Mouse (Mus musculus): ENCODE measurements at regions not wholly inside any gene's neighbourhood (a gene's known extent, or its start where the extent isn't known, plus 50 kb on each side); places are given as distances from the start of the nearest gene placed in this dataset.
A peak's percentile ranks its signal among the peaks of the same experiment; 100 is the strongest.

DNA sequence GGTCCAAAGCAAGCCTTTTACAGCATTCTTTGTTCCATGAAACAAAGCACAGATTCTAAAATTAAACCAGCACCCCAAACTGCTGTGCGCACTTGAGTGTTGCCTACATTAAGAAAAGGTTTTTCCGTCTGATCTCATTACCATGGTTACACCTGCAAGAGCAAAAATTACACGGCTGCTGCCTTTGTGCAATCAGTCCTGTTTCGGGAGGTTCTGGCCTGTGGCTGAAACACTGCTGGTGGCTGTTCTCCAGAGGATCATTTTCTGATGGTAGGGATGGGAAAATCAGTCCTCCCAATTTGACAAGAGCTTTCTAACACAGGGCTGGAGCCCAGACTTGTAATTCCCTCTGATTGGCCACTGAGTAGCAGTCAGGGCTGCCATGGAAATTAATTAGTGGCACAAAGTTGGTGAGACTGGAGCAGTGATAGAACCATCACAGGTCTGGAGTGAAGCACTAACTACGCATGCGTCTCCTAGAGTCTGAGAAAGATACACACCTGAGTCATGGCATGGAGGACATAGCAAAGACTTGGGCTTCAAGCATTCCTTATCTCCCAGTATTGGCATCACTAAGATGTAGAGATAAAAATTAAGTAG, 114.8 kb upstream of the Fam49a start:
- DNase-seq, result no peak

DNA sequence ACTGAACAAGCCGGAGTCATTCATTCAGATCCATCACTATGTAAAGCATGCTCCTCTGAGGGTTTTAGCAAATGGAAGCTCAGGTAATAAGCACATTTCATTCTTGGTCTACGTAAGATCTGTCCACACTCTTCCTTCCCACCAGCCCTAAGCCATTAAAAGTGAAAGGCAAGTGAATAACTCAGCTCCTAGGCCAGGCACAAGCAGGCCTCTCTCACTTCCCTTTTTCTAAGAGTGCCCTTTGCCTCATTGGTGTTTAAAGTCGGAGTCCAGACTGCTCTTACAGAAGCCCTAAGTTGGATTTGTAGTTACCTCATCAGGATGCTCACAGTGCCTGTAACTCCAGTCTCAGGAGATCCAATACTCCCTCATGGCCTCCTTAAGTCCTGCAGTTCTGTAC, 114.1 kb upstream of the Fam49a start:
- DNase-seq, result no peak

DNA sequence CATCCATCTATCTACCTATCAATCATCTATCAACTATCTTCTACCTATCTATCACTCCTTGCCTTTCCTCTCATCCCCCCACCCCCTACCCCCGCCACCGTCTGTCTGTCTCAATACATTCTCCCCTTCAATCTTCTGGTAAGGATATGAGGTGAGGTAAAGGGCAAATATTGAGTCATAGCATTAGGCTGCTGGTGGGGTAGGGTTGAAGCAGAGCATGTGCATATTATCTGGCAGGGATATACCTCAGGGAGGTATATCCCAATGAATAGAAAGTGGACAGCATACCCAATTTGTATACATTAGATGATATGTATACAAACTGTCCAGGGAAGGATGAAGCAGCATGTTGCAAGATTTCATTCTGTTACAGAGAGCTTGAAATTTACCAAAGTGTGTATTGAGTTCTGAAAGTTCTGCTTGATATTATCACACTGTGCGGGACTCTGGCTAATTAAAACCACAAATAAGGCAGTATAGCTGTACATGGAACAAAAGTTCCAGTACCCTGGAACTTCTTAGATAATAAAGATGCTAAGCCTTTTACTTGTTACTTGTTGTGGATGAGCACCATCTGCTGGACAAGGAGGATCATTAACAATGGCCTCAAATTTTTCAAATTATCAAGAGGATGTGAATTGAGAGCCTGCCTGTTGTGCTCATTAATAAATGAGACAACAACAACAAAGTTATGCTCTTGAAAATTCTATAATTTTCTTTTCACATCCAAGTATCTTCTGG, 113.1 kb upstream of the Fam49a start:
- DNase-seq, result peak in 1 of 2 experiments; percentile 5

DNA sequence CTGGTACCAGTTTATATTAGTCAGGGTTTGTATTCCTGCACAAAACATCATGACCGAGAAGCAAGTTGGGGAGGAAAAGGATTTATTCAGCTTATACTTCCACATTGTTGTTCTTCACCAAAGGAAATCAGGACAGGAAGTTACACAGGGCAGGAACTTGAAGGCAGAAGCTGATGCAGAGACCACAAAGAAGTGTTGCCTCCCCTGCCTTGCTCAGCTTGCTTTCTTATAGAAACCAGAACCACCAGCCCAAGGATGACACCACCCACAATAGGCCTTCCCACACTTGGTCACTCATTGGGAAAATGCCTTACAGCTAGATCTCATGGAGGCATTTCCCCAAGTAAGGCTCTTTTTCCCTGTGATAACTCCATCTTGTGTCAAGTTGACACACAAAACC, 97.5 kb upstream of the Fam49a start:
- no peak for DNase-seq

DNA sequence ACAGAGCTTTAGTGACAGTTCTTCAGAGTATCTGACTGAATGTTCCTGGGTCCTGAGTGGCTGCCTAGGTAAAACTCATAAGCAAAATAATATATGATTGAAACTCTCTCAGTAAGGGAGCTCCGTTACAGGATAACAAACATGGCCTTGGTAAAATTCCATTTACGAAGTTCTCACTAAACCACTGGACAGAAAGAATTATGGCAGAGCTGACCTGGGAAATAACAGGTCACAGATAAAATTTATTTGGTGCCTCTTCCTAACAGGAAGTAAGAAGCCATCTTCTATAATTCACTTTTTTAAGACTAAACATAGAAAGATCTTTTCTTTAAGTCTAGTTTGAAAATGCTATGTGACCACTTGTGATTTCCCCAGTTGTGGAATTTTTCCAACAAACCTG, 91.4 kb upstream of the Fam49a start:
- peak in 1 of 2 experiments; percentile 21 for DNase-seq

DNA sequence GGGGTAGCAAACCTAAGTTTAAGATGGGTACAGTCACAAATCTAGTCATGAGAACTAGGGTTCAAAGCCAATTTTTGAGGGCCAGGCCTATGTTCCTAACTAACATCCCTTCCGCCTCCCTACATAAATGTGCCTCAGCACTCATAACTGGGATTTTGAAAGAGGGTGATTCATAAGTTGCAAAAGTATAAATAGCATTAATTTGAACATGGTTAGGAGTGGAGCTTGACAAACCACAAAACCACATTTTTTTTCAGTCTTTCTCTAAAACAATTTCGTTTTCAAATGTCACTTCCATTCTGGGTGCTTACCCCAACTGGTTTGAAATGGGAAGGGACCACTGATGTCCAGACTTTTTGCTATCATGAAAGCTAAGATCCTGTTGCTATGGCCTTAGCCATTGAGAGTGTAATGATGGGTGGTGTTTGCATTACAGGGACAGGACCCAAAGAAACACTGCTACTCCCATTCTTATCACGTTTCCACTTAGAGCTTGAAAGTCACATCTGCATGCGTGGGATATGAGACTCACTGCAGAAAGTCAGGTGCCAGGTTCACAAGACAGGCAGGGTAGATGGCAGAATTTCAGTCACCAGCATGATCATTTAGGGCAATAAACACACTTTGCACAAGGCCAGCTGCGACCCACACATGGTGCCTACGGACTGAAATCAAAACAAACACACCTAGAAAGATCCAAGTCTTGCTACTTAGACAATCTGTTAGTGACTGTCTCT, 89.7 kb upstream of the Fam49a start:
- no peak for DNase-seq

DNA sequence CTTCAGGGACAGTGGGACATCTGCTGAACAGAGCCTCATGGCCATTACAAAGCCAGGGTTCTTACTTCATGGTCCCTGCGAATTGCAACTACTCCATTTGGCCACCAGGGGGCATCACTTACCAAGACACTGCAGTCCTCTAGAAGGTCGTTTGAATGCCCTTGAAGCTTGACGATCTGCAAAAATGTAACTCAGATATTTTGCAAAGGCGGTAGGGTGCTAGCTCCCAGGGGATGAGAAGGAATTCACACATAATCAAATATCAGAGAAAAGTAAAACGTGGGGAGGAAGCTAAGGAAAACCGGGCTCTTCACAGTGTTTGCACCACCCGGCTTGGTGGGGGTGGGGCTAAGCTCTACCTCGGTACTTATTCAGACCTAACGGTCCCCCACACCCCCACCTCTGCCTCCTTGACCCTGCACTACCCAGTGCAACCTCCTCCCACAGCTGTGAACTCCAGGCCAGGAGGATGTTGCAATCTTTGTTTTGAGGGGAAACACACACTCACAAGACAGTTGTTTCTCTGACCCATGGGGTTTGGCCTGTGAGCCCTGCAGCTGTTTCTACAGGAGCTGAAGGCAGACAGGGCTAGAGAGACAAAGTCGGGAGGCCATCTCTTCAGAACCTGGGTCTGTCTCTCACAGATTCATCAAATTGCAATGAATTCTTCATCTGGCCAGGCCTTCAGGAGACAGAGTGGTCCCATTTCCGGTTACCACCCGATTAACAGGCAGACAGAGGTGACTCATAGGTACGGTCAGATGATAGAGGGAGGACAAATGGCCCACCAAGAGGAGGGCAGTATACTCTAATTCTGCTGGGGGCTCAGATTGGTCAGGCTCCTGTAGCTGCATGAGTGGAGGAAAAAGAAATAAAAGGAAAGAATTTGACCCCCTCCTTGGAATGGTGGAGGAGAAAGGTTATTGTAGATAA, 85.3 kb upstream of the Fam49a start:
- DNase-seq, result peak; percentile 74 to 83

DNA sequence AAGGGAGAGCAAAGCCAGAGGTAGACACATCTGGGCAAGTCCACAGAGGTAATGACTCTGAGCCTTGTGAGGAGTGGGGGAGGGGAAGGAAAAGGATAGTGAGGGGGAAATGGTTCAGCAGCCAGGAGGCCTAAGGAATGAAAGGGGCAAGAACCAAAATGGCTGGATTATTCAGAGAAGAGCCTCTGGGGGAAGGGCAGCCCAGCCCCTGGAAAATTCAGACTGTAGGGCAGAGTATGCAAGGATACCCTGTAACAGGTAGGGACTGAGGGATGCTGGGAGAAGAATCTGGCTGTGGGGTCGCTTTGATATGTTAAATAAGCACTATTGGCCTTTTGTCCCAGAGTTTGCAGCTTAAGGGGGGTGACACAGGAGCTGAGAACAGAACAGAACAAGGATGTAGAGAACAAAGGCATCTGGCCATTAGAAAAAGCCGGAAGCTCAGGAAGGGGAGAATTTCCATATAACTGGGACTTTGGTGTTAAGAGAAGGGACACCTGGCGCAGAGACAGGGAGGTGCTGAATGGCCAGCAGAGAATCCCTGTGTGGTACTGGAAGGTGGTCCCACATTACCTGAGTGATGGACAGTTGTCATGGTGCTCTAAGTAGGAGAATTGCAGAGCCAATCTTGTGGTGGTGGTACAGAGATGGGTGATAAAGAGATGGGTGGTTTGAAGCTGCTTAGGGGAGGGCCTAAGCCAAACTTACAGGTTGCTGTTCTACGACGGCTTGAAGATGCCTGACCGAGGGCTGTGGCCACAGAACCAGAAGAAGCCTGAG, 84.5 kb upstream of the Fam49a start:
- no peak for DNase-seq

DNA sequence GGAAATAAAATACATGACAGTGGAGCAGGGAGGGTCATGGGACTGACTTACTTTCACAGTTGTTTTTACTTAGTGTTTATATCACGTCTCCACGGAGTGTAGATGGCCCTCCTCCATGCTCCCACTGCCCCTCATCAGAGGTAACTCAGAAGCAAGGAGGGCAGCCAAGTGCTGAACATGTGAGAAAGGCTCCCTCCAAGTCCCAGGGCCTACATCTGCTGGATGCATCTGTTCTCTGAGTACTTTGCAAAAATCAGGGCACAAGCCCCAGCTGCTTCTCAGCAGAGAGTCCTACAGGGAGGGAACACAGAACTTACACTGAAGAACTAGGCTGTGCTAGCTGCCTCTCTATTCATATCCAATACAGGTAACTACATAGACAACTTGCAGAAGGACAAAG, 83.5 kb upstream of the Fam49a start:
- no peak for DNase-seq

DNA sequence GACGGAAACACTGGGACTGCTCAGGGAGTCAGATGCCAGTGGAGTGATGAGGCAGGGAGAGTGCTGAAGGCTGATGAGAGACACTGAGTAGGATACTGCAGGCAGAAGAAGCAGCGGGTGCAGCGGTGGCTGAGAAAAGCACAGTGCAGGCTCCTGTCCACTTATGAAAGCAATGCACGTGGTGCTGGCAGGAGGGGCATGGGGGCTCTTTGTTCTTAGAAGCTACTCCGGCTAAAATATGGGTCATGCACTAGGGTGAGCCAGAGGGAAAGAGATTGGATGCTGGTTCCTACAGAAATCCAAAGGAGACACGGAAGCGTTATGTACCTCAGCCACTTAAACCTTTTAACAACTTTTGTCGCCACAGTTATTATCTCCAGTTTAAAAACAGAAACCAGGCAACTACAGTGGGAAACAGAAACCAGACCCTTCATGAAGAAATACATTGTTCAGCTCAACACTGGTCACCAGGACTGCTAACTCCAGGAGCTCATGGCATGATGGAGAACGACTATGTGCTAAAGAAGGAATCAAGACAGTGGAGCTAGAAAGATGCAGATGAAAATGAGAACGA, 82.6 kb upstream of the Fam49a start:
- DNase-seq, result peak in 1 of 2 experiments; percentile 31

DNA sequence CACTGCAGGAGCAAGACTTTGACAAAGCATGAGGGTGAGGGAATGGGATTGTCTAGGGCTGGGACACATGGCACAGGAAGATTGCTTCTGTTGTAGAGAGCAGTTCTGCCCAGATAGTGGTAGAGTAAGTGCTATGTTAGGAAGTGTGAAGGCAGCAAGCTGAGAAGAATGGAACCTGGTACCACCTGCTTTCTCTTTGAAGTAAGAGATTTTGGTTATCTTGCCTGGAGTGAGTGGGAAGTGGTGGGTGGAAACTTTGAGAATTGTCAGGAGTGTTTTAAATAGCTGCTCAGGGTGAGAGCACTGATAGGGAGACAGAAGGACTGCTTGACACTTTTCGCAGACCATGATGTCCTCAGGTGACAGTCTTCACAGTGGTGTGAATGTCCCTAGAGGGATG, 81.0 kb upstream of the Fam49a start:
- DNase-seq, result no peak

DNA sequence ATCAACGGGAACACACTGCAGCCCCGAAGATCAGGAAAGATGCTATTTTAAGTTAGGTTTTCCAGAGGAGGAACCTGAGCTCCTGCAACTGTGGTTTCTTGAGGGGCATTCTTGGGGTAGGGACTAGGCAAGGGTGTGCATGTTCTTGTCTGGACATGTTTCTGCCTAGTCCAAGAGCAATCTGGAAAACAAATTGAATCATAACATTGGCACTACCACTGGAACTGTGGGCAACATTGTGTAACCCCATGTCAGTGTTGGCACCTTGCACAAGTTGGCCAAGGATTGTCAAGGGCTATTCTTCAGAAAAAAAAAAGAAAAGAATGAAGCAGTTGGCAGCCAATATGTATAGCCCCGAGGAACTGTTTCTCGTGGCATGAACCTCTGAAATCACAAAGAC, 80.3 kb upstream of the Fam49a start:
- no peak for DNase-seq

DNA sequence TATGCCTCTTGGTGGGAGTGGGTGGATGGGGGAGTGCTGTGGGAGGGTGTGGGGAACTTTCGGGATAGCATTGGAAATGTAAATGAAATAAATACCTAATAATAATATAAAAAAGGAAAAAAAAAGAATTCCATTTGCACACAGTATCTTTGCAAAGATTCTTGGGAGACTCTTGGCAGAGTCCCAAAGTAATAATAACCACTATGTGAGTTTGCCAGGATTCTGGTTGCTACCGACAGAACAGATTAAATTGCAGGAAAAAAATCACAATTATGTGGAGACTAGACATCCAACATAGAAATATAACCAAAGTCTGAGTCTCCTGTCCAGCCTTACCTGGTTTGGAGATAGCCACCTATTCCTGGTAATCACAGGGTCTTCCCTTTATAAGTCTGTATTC, 75.6 kb upstream of the Fam49a start:
- no peak for DNase-seq

DNA sequence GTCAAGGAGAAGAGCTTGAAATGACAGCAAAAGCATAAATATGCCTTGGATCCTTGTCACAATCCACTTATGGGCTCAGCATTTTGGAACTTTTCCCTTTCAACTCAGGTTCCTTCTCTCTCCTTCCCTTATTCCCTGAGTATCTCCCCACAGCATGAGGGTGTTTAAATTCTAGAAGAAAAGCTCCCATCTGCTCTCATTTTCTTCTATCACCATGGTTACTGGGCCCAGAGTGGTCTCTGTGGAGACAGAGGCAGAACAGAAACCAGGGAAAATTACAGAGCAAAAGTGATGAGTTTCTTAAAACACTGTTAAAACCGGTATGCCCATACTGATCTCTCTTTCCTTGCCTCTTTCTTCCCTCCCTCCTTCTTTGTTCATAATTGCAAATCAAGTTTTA, 66.9 kb upstream of the Fam49a start:
- DNase-seq, result no peak

DNA sequence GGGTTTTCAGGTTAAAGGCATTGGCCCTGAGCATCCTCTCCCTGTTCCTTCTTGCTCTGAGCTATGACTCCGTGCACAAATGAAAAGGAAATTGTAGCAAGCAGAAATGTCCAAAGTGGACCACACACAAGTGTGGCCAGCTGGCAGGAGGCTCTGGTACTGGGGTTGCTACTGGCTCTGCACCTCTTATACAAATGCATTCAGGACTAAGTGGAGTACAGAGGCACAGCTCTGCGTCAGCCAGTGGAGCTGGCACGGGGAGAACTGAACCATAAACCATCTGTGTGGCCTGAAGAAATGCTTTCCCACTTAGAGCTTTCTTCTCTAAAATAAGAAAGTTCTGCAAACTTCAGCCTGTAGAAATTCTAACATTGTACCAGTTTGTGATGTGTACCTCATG, 65.3 kb upstream of the Fam49a start:
- DNase-seq, result no peak

DNA sequence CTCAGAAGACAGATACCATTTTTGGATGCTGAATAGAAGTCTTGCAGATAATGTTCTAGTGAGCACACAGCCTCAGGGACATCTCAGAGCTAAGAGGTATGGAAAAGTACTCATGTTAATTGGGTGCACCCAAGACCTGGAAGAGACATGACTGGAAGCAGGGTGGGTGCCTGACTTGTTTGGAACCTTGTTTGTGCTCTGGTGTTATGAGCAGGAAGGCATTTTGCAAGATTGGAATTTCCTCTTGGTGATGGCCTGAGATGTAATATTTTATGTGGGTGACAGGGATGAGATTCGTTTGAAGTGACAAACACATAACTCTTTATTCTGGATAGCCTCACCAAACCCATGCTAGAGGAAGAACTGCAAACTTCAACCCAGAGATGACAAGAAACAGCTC, 53.7 kb upstream of the Fam49a start:
- peak; percentile 18 to 58 for DNase-seq

All from kidney, postnatal 25 days (tissue).